Mouse (Mus musculus): ENCODE results near the gene Atf3. TPM values are rescaled to one million over a fixed set of nuclear protein-coding genes. Genes with fewer than 3 reads are reported as not detected.

Gene Atf3
- polyA plus RNA-seq, 1 experiment from 2014 or later = 4.2 TPM

- WGBS = 63% methylated on average over 5 of the region's 5 CpGs
- ATAC-seq (replicated peaks; ENCODE audit: low FRiP score) = no peak
Measured at GRCm38 (mm10) chr1:191132934-191133333, 84.9 kb downstream of the Atf3 start.

GRCm38 (mm10) chr1:191132240-191132639 is 85.6 kb downstream of the Atf3 start:
- Histone ChIP-seq H3K4me1 (peaks cover 5% of the 10 kb centered on the region; the same call in 1 of the 2 replicates), H3K36me3 (no peaks in the 10 kb centered on the region), H3K9ac (no peak overlapping the region), H3K27me3 (no peaks in the 10 kb centered on the region), H3K9me3 (replicated peaks) (0 out of 2 replicates have a peak, but pooled peaks cover 5% of the 10 kb centered on the region), H3K4me3 (replicated peaks) (no peak overlapping the region), H3K27ac (no peak overlapping the region), H3K4me2 (no peak overlapping the region)
- no peak for ATAC-seq (replicated peaks; ENCODE audit: low FRiP score)
- 61% methylated on average over 5 of the region's 5 CpGs for WGBS

More at GRCm38 (mm10) chr1:191132934-191133333, 84.9 kb downstream of the Atf3 start:
- Histone ChIP-seq H3K9ac (no peak overlapping the region), H3K27ac (no peak overlapping the region), H3K4me1 (peaks cover 5% of the 10 kb centered on the region; the same call in 1 of the 2 replicates), H3K36me3 (no peaks in the 10 kb centered on the region), H3K4me3 (replicated peaks) (no peak overlapping the region), H3K27me3 (no peaks in the 10 kb centered on the region), H3K4me2 (no peak overlapping the region), H3K9me3 (replicated peaks) (0 out of 2 replicates have a peak, but pooled peaks cover 5% of the 10 kb centered on the region)

DNA sequence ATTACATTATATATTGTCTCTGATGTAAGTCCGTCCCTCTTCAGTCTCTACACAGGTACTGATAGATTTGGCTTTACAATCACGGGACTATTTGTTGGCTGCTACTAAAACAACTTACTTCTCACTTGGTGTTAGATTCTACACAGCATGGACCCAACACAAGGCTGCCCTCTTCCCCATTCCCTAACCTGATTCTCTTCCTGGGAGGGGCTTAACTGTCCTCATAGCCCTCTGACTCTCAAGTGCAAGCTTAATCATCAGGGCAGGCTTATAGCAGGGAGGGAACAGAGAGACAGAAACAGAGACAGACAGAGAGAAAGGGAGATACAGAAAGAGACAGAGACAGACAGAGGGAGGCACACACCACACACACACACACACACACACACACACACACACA is 86.1 kb downstream of the Atf3 start:
- H3K4me3 ChIP-seq (replicated peaks) = no peak overlapping the region
- H3K4me1 ChIP-seq = peaks cover 5% of the 10 kb centered on the region; the same call in 1 of the 2 replicates
- H3K4me2 ChIP-seq = no peak overlapping the region
- ATAC-seq (replicated peaks; ENCODE audit: low FRiP score) = no peak
- H3K9ac ChIP-seq = no peak overlapping the region
- H3K9me3 ChIP-seq (replicated peaks) = 0 out of 2 replicates have a peak, but pooled peaks cover 5% of the 10 kb centered on the region
- no peaks in the 10 kb centered on the region for H3K27me3 ChIP-seq
- no peaks in the 10 kb centered on the region for H3K36me3 ChIP-seq
- no peak overlapping the region for H3K27ac ChIP-seq
- 93% methylated on average over 2 of the region's 2 CpGs for WGBS

GRCm38 (mm10) chr1:191125811-191126638 is 91.8 kb downstream of the Atf3 start:
- ATAC-seq (replicated peaks; ENCODE audit: low FRiP score) = peak; percentile 86
- peak overlapping the region; percentile 41 for H3K4me3 ChIP-seq (replicated peaks)
- peaks cover 8% of the 10 kb centered on the region for H3K4me1 ChIP-seq
- H3K9ac ChIP-seq = peak overlapping the region; percentile 45; the same call in 1 of the 2 replicates
- H3K27ac ChIP-seq = no peak overlapping the region
- 14% methylated on average over 38 of the region's 38 CpGs for WGBS
- H3K27me3 ChIP-seq = peaks cover 18% of the 10 kb centered on the region
- no peaks in the 10 kb centered on the region for H3K36me3 ChIP-seq
- H3K9me3 ChIP-seq (replicated peaks) = 0 out of 2 replicates have a peak, but pooled peaks cover 5% of the 10 kb centered on the region
- peak overlapping the region; percentile 72 for H3K4me2 ChIP-seq

GRCm38 (mm10) chr1:191124288-191124687 is 93.6 kb downstream of the Atf3 start:
- no peak overlapping the region for H3K4me3 ChIP-seq (replicated peaks)
- 67% methylated on average over 4 of the region's 4 CpGs for WGBS
- H3K4me1 ChIP-seq = peaks cover 8% of the 10 kb centered on the region
- peaks cover 18% of the 10 kb centered on the region for H3K27me3 ChIP-seq
- no peaks in the 10 kb centered on the region for H3K36me3 ChIP-seq
- H3K27ac ChIP-seq = no peak overlapping the region
- ATAC-seq (replicated peaks; ENCODE audit: low FRiP score) = no peak
- H3K9ac ChIP-seq = no peak overlapping the region
- no peaks in the 10 kb centered on the region for H3K9me3 ChIP-seq (replicated peaks)
- no peak overlapping the region for H3K4me2 ChIP-seq

DNA sequence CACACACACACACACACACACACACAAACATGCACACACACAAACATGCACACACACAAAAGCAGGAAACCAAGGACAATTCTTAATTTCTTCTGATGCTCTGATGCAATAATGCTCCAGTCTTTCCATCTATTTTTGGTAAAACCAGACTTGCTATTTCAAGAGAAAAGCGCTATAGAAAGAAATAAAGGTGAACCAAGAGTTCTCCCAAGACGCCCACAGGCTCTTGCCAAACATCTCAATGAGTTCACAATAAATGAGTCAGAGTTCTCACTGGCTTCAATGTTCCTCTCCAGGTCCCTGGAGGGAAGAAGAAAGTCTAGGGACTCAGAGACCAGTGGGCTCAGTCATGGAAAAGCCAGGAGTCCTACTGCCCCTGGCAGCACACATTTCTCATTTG is 94.1 kb downstream of the Atf3 start:
- Histone ChIP-seq H3K4me2 (no peak overlapping the region), H3K27me3 (peaks cover 18% of the 10 kb centered on the region), H3K9me3 (replicated peaks) (no peaks in the 10 kb centered on the region), H3K27ac (no peak overlapping the region), H3K4me3 (replicated peaks) (no peak overlapping the region), H3K36me3 (no peaks in the 10 kb centered on the region), H3K9ac (no peak overlapping the region), H3K4me1 (peaks cover 8% of the 10 kb centered on the region)
- WGBS = 78% methylated on average over 2 of the region's 2 CpGs
- ATAC-seq (replicated peaks; ENCODE audit: low FRiP score) = no peak

DNA sequence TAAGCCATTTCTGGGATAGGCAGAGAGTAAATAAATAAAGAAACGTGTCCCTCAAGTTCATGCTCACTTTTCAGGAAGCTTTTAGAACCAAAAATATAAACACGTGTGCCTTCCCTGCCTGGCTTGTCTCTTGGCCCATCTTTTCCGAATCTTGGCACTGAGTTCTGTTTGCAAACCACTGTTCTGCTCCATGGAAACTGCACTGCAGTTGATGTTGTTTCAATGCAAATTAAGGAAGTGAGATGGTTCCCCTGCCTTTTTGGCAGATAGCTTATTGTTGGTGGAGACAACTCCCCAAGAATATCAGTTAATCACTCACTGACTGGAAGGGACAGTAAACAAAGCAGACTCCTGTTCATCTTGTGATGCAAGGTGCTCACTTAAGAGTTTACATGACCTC is 95.1 kb downstream of the Atf3 start:
- no peak for ATAC-seq (replicated peaks; ENCODE audit: low FRiP score)
- H3K9me3 ChIP-seq (replicated peaks) = no peaks in the 10 kb centered on the region
- H3K27ac ChIP-seq = no peak overlapping the region
- H3K36me3 ChIP-seq = no peaks in the 10 kb centered on the region
- H3K27me3 ChIP-seq = peaks cover 18% of the 10 kb centered on the region
- no peak overlapping the region for H3K4me3 ChIP-seq (replicated peaks)
- no peak overlapping the region for H3K4me2 ChIP-seq
- H3K4me1 ChIP-seq = peaks cover 8% of the 10 kb centered on the region
- WGBS = 62% methylated on average over 3 of the region's 3 CpGs
- H3K9ac ChIP-seq = no peak overlapping the region

Other genes starting within 250 kb of the Atf3 start
- 30.2 and 30.8 TPM in 2 replicates for gene Vash2, start 238.7 kb downstream of the Atf3 start, polyA plus RNA-seq (2015; fragmentation: Nextera tagmentation; extraction: Ambion mirVana)
- 6.7 and 7.1 TPM in 2 replicates for gene Flvcr1, start 191.9 kb downstream of the Atf3 start, polyA plus RNA-seq (2015; fragmentation: Nextera tagmentation; extraction: Ambion mirVana)
- gene Spata45, start 181.4 kb downstream of the Atf3 start, polyA plus RNA-seq (2015; fragmentation: Nextera tagmentation; extraction: Ambion mirVana) = not detected in 2 replicates
- 12.8 and 13.8 TPM in 2 replicates for gene Tatdn3, start 155.1 kb downstream of the Atf3 start, polyA plus RNA-seq (2015; fragmentation: Nextera tagmentation; extraction: Ambion mirVana)
- 22.1 and 23.1 TPM in 2 replicates for gene Nsl1, start 155.0 kb downstream of the Atf3 start, polyA plus RNA-seq (2015; fragmentation: Nextera tagmentation; extraction: Ambion mirVana)
- gene Batf3, start 120.2 kb downstream of the Atf3 start, polyA plus RNA-seq (2015; fragmentation: Nextera tagmentation; extraction: Ambion mirVana) = 12.5 and 13.7 TPM in 2 replicates
- gene Fam71a, start 53.2 kb downstream of the Atf3 start, polyA plus RNA-seq (2015; fragmentation: Nextera tagmentation; extraction: Ambion mirVana) = not detected in 2 replicates
- gene Nenf, start 100.2 kb upstream of the Atf3 start, polyA plus RNA-seq (2015; fragmentation: Nextera tagmentation; extraction: Ambion mirVana) = 93.6 and 98.5 TPM in 2 replicates
- 21.3 and 24.7 TPM in 2 replicates for gene Tmem206, start 107.9 kb upstream of the Atf3 start, polyA plus RNA-seq (2015; fragmentation: Nextera tagmentation; extraction: Ambion mirVana)
- 17.7 and 17.8 TPM in 2 replicates for gene Ppp2r5a, start 185.2 kb upstream of the Atf3 start, polyA plus RNA-seq (2015; fragmentation: Nextera tagmentation; extraction: Ambion mirVana)

All from kidney, embryonic 15.5 days (tissue).